Mouse (Mus musculus): Measurements from ENCODE around the gene Pbld1. TPM values are rescaled to one million over a fixed set of nuclear protein-coding genes. Genes with fewer than 3 reads are reported as not detected.
A peak's percentile ranks its signal among the peaks of the same experiment; 100 is the strongest.

Pbld1 gene
- total and polyA plus RNA-seq, 2 experiments from 2014 or later, result 0.27 TPM; not detected in 1

DNA sequence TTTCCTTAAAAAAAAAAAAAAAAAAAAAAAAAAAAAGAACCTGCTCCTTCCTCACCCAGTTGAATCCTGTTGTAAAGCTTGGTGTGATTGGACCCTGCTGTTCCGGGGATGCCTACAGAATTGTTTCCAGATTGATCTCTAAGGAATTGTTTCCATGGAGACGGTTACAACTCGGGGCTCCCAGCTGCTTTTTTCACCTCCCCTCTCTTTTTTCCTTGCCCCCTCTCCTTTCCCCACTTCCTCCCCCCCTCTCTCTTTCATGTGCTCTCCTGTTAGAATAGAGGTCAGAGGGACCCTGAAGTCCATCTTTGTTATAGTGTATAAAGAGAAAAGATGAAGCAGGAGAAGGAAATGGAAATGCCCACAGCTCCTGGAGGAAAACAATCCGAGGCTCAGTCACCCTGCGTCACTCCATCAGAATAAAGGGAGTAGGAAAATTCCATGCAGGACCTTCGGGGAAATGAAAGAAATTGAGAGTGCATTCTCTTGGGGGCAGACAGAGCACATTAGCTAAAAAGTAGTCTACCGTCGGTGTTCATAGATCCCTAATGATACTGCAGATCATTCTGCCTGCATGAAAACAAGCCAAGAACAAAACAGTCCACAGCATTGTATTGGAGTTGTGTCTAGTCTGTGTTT lies 33.7 kb upstream of the Pbld1 start:
- peak overlapping the region; percentile 100 for H3K27ac ChIP-seq (ENCODE audit: low read depth, low read length)
- H3K9ac ChIP-seq, result peak overlapping the region; percentile 35; the same call in 1 of the 2 replicates
- H3K4me1 ChIP-seq (ENCODE audit: insufficient read depth), result peaks cover 30% of the 10 kb centered on the region
- H3K36me3 ChIP-seq (ENCODE audit: insufficient read depth), result no peaks in the 10 kb centered on the region
- TF ChIP-seq CTCF (IDR thresholded peaks at IDR 0.05; ENCODE audit: low read depth), result no peak
- H3K27me3 ChIP-seq (ENCODE audit: insufficient read depth, low read length), result no peaks in the 10 kb centered on the region
- peak; percentile 78 for DNase-seq
- peak overlapping the region; percentile 12; the same call in 1 of the 2 replicates for H3K4me3 ChIP-seq (ENCODE audit: low read depth, low read length)
- ATAC-seq, result no peak
- WGBS, result 4% methylated on average over 8 of the region's 8 CpGs
- no peaks in the 10 kb centered on the region for H3K9me3 ChIP-seq (ENCODE audit: low read length)
- peak overlapping the region; percentile 63 for H3K4me2 ChIP-seq (ENCODE audit: low read depth)

DNA sequence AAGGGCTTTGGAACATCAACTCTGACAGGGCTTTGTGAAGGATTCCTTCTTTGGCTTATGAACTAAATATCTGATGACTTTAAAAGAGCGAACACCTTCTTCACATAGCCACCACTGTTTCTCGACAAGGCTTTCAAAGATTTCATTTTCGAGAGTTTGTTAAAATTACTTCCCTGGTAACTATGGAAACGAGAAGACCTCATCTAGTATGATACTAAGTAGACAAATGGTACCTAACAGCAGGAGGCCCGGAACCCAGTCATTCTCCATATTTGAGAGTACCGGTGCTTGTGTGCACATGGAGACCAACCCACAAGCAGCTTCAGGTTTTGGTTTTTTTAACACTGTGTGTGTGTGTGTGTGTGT lies 33.2 kb upstream of the Pbld1 start:
- WGBS, result 14% methylated on average over 6 of the region's 6 CpGs
- H3K27ac ChIP-seq (ENCODE audit: low read depth, low read length), result peak overlapping the region; percentile 100
- DNase-seq (peak; percentile 63), ATAC-seq (no peak)
- peak overlapping the region; percentile 35; the same call in 1 of the 2 replicates for H3K9ac ChIP-seq
- no peak for TF ChIP-seq CTCF (IDR thresholded peaks at IDR 0.05; ENCODE audit: low read depth)
- H3K4me2 ChIP-seq (ENCODE audit: low read depth), result peak overlapping the region; percentile 63
- peak overlapping the region; percentile 12; the same call in 1 of the 2 replicates for H3K4me3 ChIP-seq (ENCODE audit: low read depth, low read length)
- no peaks in the 10 kb centered on the region for H3K27me3 ChIP-seq (ENCODE audit: insufficient read depth, low read length)
- no peaks in the 10 kb centered on the region for H3K36me3 ChIP-seq (ENCODE audit: insufficient read depth)
- no peaks in the 10 kb centered on the region for H3K9me3 ChIP-seq (ENCODE audit: low read length)
- peaks cover 28% of the 10 kb centered on the region for H3K4me1 ChIP-seq (ENCODE audit: insufficient read depth)

DNA sequence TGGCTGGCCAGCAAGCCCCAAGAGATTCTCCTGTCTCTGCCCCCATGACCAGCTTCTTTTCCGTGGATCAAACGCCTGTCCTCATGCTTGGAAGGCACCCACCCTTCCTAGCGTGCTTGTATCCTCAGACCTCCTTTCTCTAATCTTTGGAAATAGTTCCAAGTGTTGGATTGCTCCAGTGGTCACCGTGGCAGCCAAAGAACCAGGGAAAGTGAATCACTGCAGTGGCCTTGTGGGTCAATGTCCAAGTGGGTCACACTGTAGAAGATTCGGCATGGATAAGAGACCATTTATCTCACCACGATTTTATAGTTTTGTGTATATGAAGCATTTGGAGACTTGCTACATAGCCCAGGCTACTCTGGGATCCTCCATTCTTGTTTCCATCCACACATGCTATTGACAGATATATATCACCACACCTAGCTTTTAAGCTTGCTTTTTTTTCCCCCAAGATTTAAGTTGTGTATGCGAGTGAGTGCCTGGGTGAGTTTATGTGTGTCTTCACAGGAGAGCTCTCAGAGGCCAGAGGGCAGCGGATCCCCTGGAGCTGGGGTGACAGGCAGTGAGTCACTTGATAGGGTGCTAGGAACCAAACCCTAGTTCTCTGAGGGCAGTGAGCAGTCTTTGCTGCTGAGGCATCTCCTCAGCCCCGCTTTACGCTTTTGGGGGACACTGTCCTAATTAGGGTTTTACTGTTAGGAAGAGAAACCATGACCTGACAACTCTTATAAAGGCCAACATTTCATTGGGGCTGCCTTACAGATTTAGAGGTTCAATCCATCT lies 32.4 kb upstream of the Pbld1 start:
- DNase-seq, result no peak
- WGBS, result 86% methylated on average over 10 of the region's 10 CpGs
- Histone ChIP-seq H3K4me3 (ENCODE audit: low read depth, low read length) (no peak overlapping the region), H3K9ac (no peak overlapping the region), H3K36me3 (ENCODE audit: insufficient read depth) (no peaks in the 10 kb centered on the region), H3K27me3 (ENCODE audit: insufficient read depth, low read length) (no peaks in the 10 kb centered on the region), H3K9me3 (ENCODE audit: low read length) (no peaks in the 10 kb centered on the region), H3K4me2 (ENCODE audit: low read depth) (no peak overlapping the region), H3K4me1 (ENCODE audit: insufficient read depth) (peaks cover 28% of the 10 kb centered on the region), H3K27ac (ENCODE audit: low read depth, low read length) (peak overlapping the region; percentile 100)
- TF ChIP-seq CTCF (IDR thresholded peaks at IDR 0.05; ENCODE audit: low read depth), result no peak
- ATAC-seq, result no peak

- ATAC-seq (no peak), DNase-seq (no peak)
- TF ChIP-seq CTCF (IDR thresholded peaks at IDR 0.05; ENCODE audit: low read depth), result no peak
Observed at GRCm38 (mm10) chr10:63028396-63028795, 31.6 kb upstream of the Pbld1 start.

GRCm38 (mm10) chr10:63032267-63032666 lies 27.7 kb upstream of the Pbld1 start:
- H3K27me3 ChIP-seq (ENCODE audit: insufficient read depth, low read length), result no peaks in the 10 kb centered on the region
- WGBS, result 88% methylated on average over 3 of the region's 3 CpGs
- TF ChIP-seq CTCF (IDR thresholded peaks at IDR 0.05; ENCODE audit: low read depth), result no peak
- no peak for ATAC-seq
- no peaks in the 10 kb centered on the region for H3K36me3 ChIP-seq (ENCODE audit: insufficient read depth)
- no peak overlapping the region for H3K4me3 ChIP-seq (ENCODE audit: low read depth, low read length)
- no peak overlapping the region for H3K4me2 ChIP-seq (ENCODE audit: low read depth)
- H3K4me1 ChIP-seq (ENCODE audit: insufficient read depth), result peaks cover 2% of the 10 kb centered on the region; the same call in 1 of the 2 replicates
- no peaks in the 10 kb centered on the region for H3K9me3 ChIP-seq (ENCODE audit: low read length)
- no peak overlapping the region for H3K27ac ChIP-seq (ENCODE audit: low read depth, low read length)
- H3K9ac ChIP-seq, result no peak overlapping the region
- DNase-seq, result no peak

More at GRCm38 (mm10) chr10:63028396-63028795, 31.6 kb upstream of the Pbld1 start:
- Histone ChIP-seq H3K9me3 (ENCODE audit: low read length) (no peaks in the 10 kb centered on the region), H3K27me3 (ENCODE audit: insufficient read depth, low read length) (no peaks in the 10 kb centered on the region), H3K4me2 (ENCODE audit: low read depth) (no peak overlapping the region), H3K9ac (no peak overlapping the region), H3K36me3 (ENCODE audit: insufficient read depth) (no peaks in the 10 kb centered on the region), H3K27ac (ENCODE audit: low read depth, low read length) (no peak overlapping the region), H3K4me1 (ENCODE audit: insufficient read depth) (peaks cover 28% of the 10 kb centered on the region), H3K4me3 (ENCODE audit: low read depth, low read length) (no peak overlapping the region)
- WGBS, result 46% methylated on average over 4 of the region's 4 CpGs

- ATAC-seq (0 out of 2 replicates have a peak, but pooled peaks have one; percentile 16), DNase-seq (no peak)
- no peaks in the 10 kb centered on the region for H3K4me1 ChIP-seq (ENCODE audit: insufficient read depth)
- H3K27ac ChIP-seq (ENCODE audit: low read depth, low read length), result no peak overlapping the region
- H3K4me3 ChIP-seq (ENCODE audit: low read depth, low read length), result no peak overlapping the region
- no peak overlapping the region for H3K9ac ChIP-seq
- H3K4me2 ChIP-seq (ENCODE audit: low read depth), result no peak overlapping the region
- H3K36me3 ChIP-seq (ENCODE audit: insufficient read depth), result no peaks in the 10 kb centered on the region
- TF ChIP-seq CTCF (IDR thresholded peaks at IDR 0.05; ENCODE audit: low read depth), result no peak
- WGBS, result 54% methylated on average over 3 of the region's 3 CpGs
- no peaks in the 10 kb centered on the region for H3K27me3 ChIP-seq (ENCODE audit: insufficient read depth, low read length)
- H3K9me3 ChIP-seq (ENCODE audit: low read length), result no peaks in the 10 kb centered on the region
Observed at GRCm38 (mm10) chr10:63032956-63033355, 27.0 kb upstream of the Pbld1 start.
